Comparison of ENCODE assay signal across 22 mouse cellular contexts in genomic region chr13:45332031-45332430, GRCm38 (mm10). TPM values are rescaled to one million over a fixed set of nuclear protein-coding genes. Genes with fewer than 3 reads are reported as not detected.
DNase-seq lines count a peak whose midpoint lies in the region; ATAC-seq and TF ChIP-seq lines count a peak whose summit lies in the region.
"Had no signal": no experiment of that assay in that cellular context is flagged by ENCODE, and none has a peak within 500 bp of the region (broad histone marks: within the 10 kb centered on the region; RNA-seq: fewer than 3 reads in every experiment).

No protein-coding gene starts in this region.

- H3K4me3 ChIP-seq in heart, embryonic 11.5 days (ENCODE audit: low read depth, low read length), result no peak overlapping the region
- no peak overlapping the region for H3K4me3 ChIP-seq in embryonic facial prominence, embryonic 13.5 days
- no peak overlapping the region for H3K4me3 ChIP-seq in embryonic fibroblast, embryonic 13.5 days (ENCODE audit: insufficient read depth, low read length)
- no peak overlapping the region for H3K4me3 ChIP-seq in hindbrain, embryonic 11.5 days (ENCODE audit: low read depth, low read length)
- H3K4me3 ChIP-seq: heart, adult 2 months; heart, embryonic 10.5 days; hindbrain, embryonic 13.5 days; intestine, embryonic 15.5 days had no signal

- H3K4me1 ChIP-seq in heart, embryonic 11.5 days (ENCODE audit: control insufficient read depth, insufficient read depth, low read length), result no peaks in the 10 kb centered on the region
- peaks cover 12% of the 10 kb centered on the region for H3K4me1 ChIP-seq in embryonic facial prominence, embryonic 13.5 days
- peaks cover 10% of the 10 kb centered on the region for H3K4me1 ChIP-seq in embryonic fibroblast, embryonic 13.5 days (ENCODE audit: control insufficient read depth, insufficient read depth, low read length)
- H3K4me1 ChIP-seq in hindbrain, embryonic 11.5 days (replicated peaks; ENCODE audit: control insufficient read depth, insufficient read depth, low read length), result no peaks in the 10 kb centered on the region
- H3K4me1 ChIP-seq: heart, embryonic 10.5 days; hindbrain, embryonic 13.5 days; intestine, embryonic 15.5 days had no signal

- TF ChIP-seq CTCF in embryonic fibroblast, embryonic 13.5 days (IDR thresholded peaks at IDR 0.05; ENCODE audit: borderline replicate concordance, insufficient read depth, low read length), result no peak

- H3K4me2 ChIP-seq in heart, embryonic 11.5 days, result no peak overlapping the region
- H3K4me2 ChIP-seq in embryonic facial prominence, embryonic 13.5 days, result no peak overlapping the region
- no peak overlapping the region for H3K4me2 ChIP-seq in hindbrain, embryonic 11.5 days (replicated peaks; ENCODE audit: low read depth, low read length)
- H3K4me2 ChIP-seq: hindbrain, embryonic 13.5 days; intestine, embryonic 15.5 days had no signal

- H3K27me3 ChIP-seq in heart, embryonic 11.5 days (ENCODE audit: control insufficient read depth, insufficient read depth, low read length), result no peaks in the 10 kb centered on the region
- H3K27me3 ChIP-seq in embryonic facial prominence, embryonic 13.5 days, result no peaks in the 10 kb centered on the region
- H3K27me3 ChIP-seq in hindbrain, embryonic 11.5 days (ENCODE audit: control insufficient read depth, insufficient read depth, low read length), result no peaks in the 10 kb centered on the region
- H3K27me3 ChIP-seq: hindbrain, embryonic 13.5 days; intestine, embryonic 15.5 days had no signal

- DNase-seq in heart, adult 11 months, result peak; percentile 57
- peak; percentile 79 for DNase-seq in 3T3-L1 (ENCODE audit: low read depth, low spot score)
- DNase-seq in hindbrain, embryonic 11.5 days (ENCODE audit: low spot score), result no peak
- DNase-seq in frontal cortex, postnatal 10 days (ENCODE audit: low spot score in 2 of 2), result no peak
- DNase-seq: adrenal gland, postnatal 10 days; adrenal gland, postnatal 36 days; cerebellum, adult 18-20 months; cerebellum, adult 9-10 months; cerebellum, postnatal 14 days; forebrain, postnatal 0 days; gastrocnemius, postnatal 25 days; heart, adult 2 months; kidney, adult 11 months had no signal

- no peak for ATAC-seq in heart, embryonic 11.5 days (replicated peaks; ENCODE audit: insufficient number of reproducible peaks, low FRiP score, low TSS enrichment)
- 0 out of 2 replicates have a peak, but pooled peaks have one; percentile 48 for ATAC-seq in embryonic facial prominence, embryonic 13.5 days (ENCODE audit: insufficient number of reproducible peaks, insufficient read depth, low FRiP score, low TSS enrichment, low read depth)
- no peak for ATAC-seq in hindbrain, embryonic 11.5 days (ENCODE audit: low FRiP score)
- ATAC-seq: CD4-positive, CD25-positive, alpha-beta regulatory T cell, adult 4 months; forebrain, embryonic 14.5 days; forebrain, postnatal 0 days; hindbrain, embryonic 16.5 days; intestine, embryonic 15.5 days had no signal

- TF ChIP-seq POLR2A in embryonic fibroblast, embryonic 13.5 days (IDR thresholded peaks at IDR 0.05; ENCODE audit: low read depth, low read length), result no peak

- no peaks in the 10 kb centered on the region for H3K36me3 ChIP-seq in heart, embryonic 11.5 days (ENCODE audit: control insufficient read depth, insufficient read depth, low read length)
- H3K36me3 ChIP-seq in embryonic facial prominence, embryonic 13.5 days, result no peaks in the 10 kb centered on the region
- H3K36me3 ChIP-seq in hindbrain, embryonic 11.5 days (ENCODE audit: control insufficient read depth, insufficient read depth, low read length), result no peaks in the 10 kb centered on the region
- H3K36me3 ChIP-seq: heart, embryonic 10.5 days; hindbrain, embryonic 13.5 days; intestine, embryonic 15.5 days had no signal

- no peak overlapping the region for H3K9ac ChIP-seq in heart, embryonic 11.5 days (ENCODE audit: low read depth, low read length)
- no peak overlapping the region for H3K9ac ChIP-seq in embryonic facial prominence, embryonic 13.5 days
- no peak overlapping the region for H3K9ac ChIP-seq in hindbrain, embryonic 11.5 days (ENCODE audit: low read depth, low read length)
- H3K9ac ChIP-seq: forebrain, postnatal 0 days; hindbrain, embryonic 13.5 days; intestine, embryonic 15.5 days had no signal

- no peaks in the 10 kb centered on the region for H3K9me3 ChIP-seq in heart, embryonic 11.5 days (replicated peaks; ENCODE audit: control insufficient read depth, low read length)
- no peaks in the 10 kb centered on the region for H3K9me3 ChIP-seq in embryonic facial prominence, embryonic 13.5 days
- no peaks in the 10 kb centered on the region for H3K9me3 ChIP-seq in hindbrain, embryonic 11.5 days (ENCODE audit: control insufficient read depth, low read length)
- H3K9me3 ChIP-seq: heart, embryonic 10.5 days; hindbrain, embryonic 13.5 days; intestine, embryonic 15.5 days had no signal

- WGBS in heart, embryonic 11.5 days (ENCODE audit: insufficient replicate concordance), result 82% methylated on average over 3 of the region's 3 CpGs
- 28% methylated on average over 3 of the region's 3 CpGs for WGBS in embryonic facial prominence, embryonic 13.5 days
- 94% methylated on average over 3 of the region's 3 CpGs for WGBS in hindbrain, embryonic 11.5 days

- no peak overlapping the region for H3K27ac ChIP-seq in heart, embryonic 11.5 days (ENCODE audit: low read depth, low read length)
- H3K27ac ChIP-seq in embryonic facial prominence, embryonic 13.5 days, result peak overlapping the region; percentile 66
- H3K27ac ChIP-seq in embryonic fibroblast, embryonic 13.5 days (ENCODE audit: insufficient read depth, low read length), result peak overlapping the region; percentile 33; the same call in 1 of the 2 replicates
- no peak overlapping the region for H3K27ac ChIP-seq in hindbrain, embryonic 11.5 days (ENCODE audit: low read depth, low read length)
- H3K27ac ChIP-seq: heart, adult 2 months; heart, embryonic 10.5 days; hindbrain, embryonic 13.5 days; intestine, embryonic 15.5 days had no signal

RNA-seq across cellular contexts. Expression of gene Mylip, which starts 57.5 kb away (rescaled TPM):
- polyA plus RNA-seq in heart, embryonic 11.5 days (2014; fragmentation: Nextera tagmentation; extraction: Ambion mirVana), result 4.5 and 4.9 TPM in 2 replicates
- 47.1 and 58.1 TPM in 2 replicates for polyA plus RNA-seq in embryonic facial prominence, embryonic 13.5 days (2015; fragmentation: Nextera tagmentation; extraction: Ambion mirVana)
- 16.9 and 37.5 TPM in 2 replicates for polyA plus RNA-seq in embryonic fibroblast, embryonic 13.5 days (2011; ENCODE audit: insufficient read length, low read depth, missing spikeins)
- 6.0 and 7.8 TPM in 2 replicates for polyA plus RNA-seq in hindbrain, embryonic 11.5 days (2014; fragmentation: Nextera tagmentation; extraction: Ambion mirVana)

Comparison
In these comparisons a context has a peak if more than half of its experiments do, and no peak if none do; other contexts are left out.
1. DNase-seq: peak in heart, adult 11 months (single experiment) and 3T3-L1 (single experiment); none in hindbrain, embryonic 11.5 days (single experiment) and frontal cortex, postnatal 10 days (0 of 2).
2. H3K27ac ChIP-seq: peak in embryonic facial prominence, embryonic 13.5 days (single experiment) and embryonic fibroblast, embryonic 13.5 days (single experiment); none in heart, embryonic 11.5 days (single experiment) and hindbrain, embryonic 11.5 days (single experiment).